Mouse (Mus musculus): ENCODE data around the gene Fga.

- TF ChIP-seq CTCF (IDR thresholded peaks at IDR 0.05; ENCODE audit: low read depth), result no peak
- TF ChIP-seq EP300 (IDR thresholded peaks at IDR 0.05; ENCODE audit: low read depth), result no peak
Measured at GRCm38 (mm10) chr3:83016236-83016635, 9.6 kb upstream of the Fga start.

Measured in liver, embryonic 14.5 days (tissue).